Mouse (Mus musculus): ENCODE data around the gene Bcl11a. TPM values are rescaled to one million over a fixed set of nuclear protein-coding genes. Genes with fewer than 3 reads are reported as not detected.

The Bcl11a gene
- polyA plus RNA-seq, 1 experiment: 6.5 TPM

GRCm38 (mm10) chr11:24214509-24215134 is 136.8 kb downstream of the Bcl11a start:
- peaks cover 21% of the 10 kb centered on the region for H3K27me3 ChIP-seq (replicated peaks)
- no peak overlapping the region for H3K4me3 ChIP-seq (replicated peaks)
- H3K36me3 ChIP-seq (replicated peaks; ENCODE audit: low read length): no peaks in the 10 kb centered on the region
- no peaks in the 10 kb centered on the region for H3K9me3 ChIP-seq
- TF ChIP-seq FLI1 (IDR thresholded peaks at IDR 0.05; ENCODE audit: low read length) (no peak), GATA1 (IDR thresholded peaks at IDR 0.05; ENCODE audit: borderline replicate concordance, low read length) (no peak)
- H3K4me1 ChIP-seq: peaks cover 63% of the 10 kb centered on the region

GRCm38 (mm10) chr11:24217741-24218333 is 140.0 kb downstream of the Bcl11a start:
- TF ChIP-seq FLI1 (IDR thresholded peaks at IDR 0.05; ENCODE audit: low read length) (no peak), GATA1 (IDR thresholded peaks at IDR 0.05; ENCODE audit: borderline replicate concordance, low read length) (no peak)
- no peak overlapping the region for H3K4me3 ChIP-seq (replicated peaks)
- no peaks in the 10 kb centered on the region for H3K36me3 ChIP-seq (replicated peaks; ENCODE audit: low read length)
- peaks cover 49% of the 10 kb centered on the region for H3K4me1 ChIP-seq
- no peaks in the 10 kb centered on the region for H3K9me3 ChIP-seq
- peaks cover 28% of the 10 kb centered on the region for H3K27me3 ChIP-seq (replicated peaks)

GRCm38 (mm10) chr11:24221601-24222307 is 143.9 kb downstream of the Bcl11a start:
- no peaks in the 10 kb centered on the region for H3K36me3 ChIP-seq (replicated peaks; ENCODE audit: low read length)
- peaks cover 21% of the 10 kb centered on the region for H3K27me3 ChIP-seq (replicated peaks)
- H3K9me3 ChIP-seq: no peaks in the 10 kb centered on the region
- TF ChIP-seq GATA1 (IDR thresholded peaks at IDR 0.05; ENCODE audit: borderline replicate concordance, low read length): no peak
- TF ChIP-seq FLI1 (IDR thresholded peaks at IDR 0.05; ENCODE audit: low read length): no peak
- peaks cover 54% of the 10 kb centered on the region for H3K4me1 ChIP-seq
- no peak overlapping the region for H3K4me3 ChIP-seq (replicated peaks)

Other genes starting within 250 kb of the Bcl11a start
- gene Papolg, start 182.8 kb upstream of the Bcl11a start, polyA plus RNA-seq (2012; ENCODE audit: insufficient read depth, low replicate concordance): 0.39 and 0.91 TPM in 2 replicates
- not detected in 2 replicates for gene A830031A19Rik, start 3.0 kb upstream of the Bcl11a start, polyA plus RNA-seq (2012; ENCODE audit: insufficient read depth, low replicate concordance)

All from megakaryocyte, embryonic 14.5 days (primary cell).